Mouse (Mus musculus): Measurements from ENCODE around the gene Mecom.

The Mecom gene

DNA sequence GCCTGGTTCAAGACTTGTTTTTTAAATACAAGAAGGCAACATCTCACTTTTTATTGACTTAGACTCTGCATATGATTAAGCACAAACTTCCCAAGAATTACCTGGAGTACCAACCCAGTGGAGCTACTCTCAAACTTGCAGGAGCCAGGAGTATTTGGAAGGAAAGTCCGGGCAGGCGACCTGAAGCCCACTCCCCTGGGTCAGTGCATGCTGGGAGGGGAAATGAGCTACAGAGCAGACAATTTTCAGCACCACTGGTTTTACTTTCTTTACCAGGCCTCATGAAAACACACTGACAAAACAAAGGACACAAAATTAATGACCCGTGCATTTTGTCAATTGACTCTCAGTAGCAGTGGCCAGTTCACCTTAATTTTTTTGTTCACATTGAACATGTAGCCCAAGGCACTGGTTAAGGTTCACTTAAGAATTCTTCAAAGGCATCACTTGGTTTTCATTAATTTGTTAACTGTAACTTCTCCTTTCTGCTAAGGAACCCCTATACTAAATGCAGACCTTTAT lies 434.5 kb downstream of the Mecom start:
- in situ Hi-C loops (cut with MboI, MseI): no loop called here

DNA sequence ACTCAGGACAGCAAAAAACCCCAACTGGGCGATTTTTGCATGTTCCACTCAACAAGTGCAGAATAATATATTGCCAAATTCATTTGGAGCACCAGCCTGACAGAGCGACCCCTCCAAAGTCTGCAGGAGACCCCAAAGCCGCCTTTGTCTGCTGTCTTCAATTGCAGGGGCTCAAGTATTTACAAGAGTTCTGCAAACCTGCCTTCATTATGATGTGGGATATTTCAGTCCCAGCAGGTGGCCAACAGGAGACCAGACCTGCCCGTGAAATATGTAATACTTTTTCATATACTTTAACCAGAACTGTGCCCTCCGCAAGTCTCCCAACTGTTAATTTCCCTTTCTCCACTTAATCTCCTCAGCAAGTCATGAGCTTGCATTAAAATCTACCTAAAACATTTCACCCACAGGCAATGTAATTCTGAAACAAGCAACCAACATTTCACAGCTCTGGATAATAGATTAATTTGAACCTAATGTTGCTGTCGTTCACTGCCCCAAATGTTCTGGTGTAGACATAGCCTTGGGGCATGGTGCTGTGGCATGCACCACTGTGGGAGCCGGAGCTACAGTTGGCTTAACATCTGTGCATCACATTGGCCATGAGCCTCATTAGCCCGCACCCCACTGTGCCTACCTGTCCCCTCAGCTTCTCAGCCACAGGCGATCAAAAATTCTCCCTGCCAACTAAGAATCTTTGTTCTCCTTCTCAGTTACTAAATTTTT lies 439.7 kb downstream of the Mecom start:
- in situ Hi-C loops (cut with MboI, MseI): no loop called here

DNA sequence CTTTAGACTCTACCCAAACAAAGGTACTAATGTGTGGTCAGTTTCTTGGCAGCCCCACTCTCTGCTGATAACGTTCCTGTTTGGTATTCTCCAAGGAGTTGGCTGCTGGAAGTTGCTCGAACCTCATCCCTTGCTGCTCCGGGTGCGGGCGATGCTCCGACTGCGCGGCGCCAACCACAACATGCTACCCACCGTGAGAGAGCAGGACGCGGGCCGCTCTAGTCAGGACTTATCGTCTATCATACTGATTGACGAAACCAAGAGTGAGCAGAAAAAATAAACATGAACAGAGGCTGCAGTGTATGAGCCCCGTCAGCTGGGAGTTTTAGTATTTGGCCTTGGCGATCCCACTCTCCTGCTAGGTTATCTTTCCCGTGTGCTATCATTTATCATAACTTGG lies 441.3 kb downstream of the Mecom start:
- in situ Hi-C loops (cut with MboI, MseI): no loop called here

DNA sequence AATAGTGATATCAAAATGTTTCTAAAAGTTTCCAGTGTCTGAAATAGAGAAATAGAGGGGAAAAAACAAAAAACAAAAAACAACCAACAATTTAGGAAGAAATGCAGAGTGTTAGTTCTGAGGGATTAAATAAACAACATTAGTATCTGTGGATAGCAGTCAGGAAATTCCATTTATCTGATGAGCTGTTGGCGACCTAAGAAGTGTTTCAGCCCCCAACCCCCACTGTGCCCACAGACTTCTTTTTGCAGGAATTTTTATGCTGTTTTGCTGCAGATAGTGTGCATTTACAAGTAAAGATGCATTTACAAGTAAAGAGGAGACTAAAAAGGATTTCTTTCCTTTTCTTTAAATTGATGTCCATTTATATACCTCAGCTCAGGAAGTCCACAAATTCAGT lies 441.9 kb downstream of the Mecom start:
- in situ Hi-C loops (cut with MboI, MseI): no loop called here

DNA sequence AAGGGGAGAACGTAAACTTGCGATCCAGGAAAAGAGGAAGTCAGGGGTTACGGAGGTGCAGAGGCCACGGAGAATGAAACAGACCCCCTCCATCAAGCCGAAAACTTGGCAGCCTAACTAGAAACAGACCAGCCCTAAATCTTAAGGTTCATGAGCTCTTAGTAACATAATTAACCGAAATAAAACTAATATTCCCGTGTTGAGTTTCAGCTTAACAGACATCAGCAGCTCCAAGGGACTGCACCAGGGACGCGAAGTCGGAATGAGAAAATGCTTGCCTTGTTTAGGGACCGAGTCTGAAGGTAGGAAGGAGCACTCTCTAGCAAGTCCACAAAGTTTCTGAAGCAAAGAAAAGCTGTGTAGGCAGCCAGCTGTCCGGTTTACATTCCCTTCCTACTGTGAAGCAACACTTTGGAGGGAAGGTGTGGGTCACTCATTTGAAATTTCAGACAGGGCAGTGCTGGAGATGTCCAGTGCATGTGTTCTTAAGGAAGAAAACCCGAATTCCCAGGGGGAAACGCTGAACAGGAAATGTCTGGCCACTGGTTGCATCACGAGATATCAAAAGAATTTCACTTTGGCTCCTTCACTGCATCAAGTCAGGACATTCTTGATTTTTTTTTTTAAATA lies 442.5 kb downstream of the Mecom start:
- in situ Hi-C loops (cut with MboI, MseI): no loop called here

DNA sequence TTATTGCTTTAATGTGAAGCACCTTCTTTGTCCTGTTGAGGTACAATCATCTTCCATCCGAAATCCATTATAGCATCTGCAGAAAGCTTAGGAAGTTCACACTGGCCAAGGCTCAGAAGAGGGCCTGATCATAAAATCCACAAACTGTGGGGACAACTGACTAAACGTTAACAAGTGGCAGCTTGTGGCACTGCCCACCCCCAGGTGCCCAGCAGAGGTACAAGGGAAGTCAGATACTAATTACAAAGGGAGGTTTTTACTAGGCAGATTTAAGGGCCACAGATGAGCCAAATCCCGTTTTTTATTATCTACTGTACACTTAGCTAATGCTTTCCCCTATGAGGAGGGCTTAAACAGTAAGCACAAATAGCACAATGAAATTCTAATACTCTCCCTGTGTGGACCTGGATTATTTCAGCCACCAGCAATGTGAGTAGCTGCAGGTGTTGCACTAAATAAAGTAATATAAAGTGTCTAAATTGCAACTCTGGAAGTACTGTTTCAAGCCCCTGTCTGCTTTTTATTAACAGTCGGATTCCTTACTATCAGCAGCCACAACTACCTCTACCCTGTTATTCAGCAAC lies 443.2 kb downstream of the Mecom start:
- in situ Hi-C loops (cut with MboI, MseI): no loop called here

DNA sequence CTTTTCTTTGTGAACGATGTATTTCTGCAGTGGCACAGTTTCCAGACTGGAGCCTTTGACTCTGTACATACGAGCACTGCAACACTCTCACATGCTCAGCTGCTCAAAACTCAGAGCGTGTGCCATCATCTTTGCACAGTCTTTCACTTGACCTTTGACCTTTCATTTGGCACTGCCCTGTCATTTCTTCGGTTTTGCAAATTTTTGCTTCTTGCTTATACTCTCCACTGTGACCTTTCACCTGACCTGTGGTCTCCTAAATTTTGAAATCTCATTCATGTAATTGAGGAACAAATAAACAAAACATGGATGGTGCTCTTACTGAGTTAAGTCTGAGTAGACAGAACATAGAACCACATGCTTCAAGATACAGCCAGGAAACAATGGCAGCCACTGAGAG lies 446.7 kb downstream of the Mecom start:
- in situ Hi-C loops (cut with MboI, MseI): no loop called here

DNA sequence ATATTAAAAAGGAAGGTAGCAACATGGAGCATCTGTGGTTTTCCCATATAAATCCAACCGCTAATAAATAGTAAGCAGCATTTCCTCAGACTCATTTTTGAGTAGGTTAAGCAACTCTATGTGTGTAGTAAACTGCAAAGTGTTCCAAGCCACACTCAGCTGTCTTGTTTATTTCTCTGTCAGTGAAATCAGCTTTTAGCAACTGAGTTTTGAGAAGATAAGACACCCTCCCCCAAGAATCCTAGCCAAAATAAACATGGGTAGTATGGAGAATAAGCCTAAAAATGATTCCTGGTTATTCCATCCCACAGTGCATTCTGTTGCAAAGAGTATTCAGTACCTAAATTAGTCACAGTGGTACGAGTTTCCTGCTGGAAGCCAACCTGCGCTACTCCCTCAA lies 450.1 kb downstream of the Mecom start:
- in situ Hi-C loops (cut with MboI, MseI): no loop called here

DNA sequence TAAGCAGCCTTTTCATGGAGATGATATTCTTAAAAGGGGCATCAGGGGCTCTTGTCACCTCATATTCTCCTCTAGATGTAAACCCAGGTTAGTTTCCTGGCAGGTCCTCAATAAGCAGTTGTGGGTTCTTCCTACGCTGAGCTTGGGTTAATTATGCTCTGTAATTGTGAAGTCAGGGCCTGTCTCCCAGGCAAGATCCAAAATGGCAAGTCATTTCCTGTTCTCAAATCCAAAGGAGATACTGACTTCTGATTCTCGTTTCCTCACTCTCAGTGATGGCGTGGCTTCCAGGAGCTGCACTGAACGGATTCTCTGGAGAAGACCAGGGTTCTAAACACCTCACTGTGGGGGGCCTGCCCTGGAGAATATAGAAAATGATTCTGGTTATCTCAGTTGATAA lies 450.7 kb downstream of the Mecom start:
- in situ Hi-C loops (cut with MboI, MseI): no loop called here

DNA sequence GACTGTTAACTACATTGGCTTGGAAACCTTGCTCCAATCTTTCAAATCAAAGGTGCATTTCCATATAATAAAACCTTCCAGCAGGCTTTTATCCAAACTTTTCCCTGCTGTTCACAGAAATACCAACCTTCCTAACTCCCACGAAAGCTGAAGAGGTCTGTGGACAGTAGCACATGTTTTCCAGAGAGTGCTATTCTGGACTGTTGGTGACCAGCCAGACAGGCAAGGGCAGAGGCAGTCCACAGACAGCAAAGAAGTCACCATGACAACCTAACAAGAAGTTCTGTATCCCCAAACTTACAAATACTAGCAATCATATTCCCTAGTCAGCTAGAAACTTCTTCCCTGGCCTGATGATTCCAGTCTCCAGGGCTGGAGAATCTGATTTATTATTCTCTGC lies 454.8 kb downstream of the Mecom start:
- in situ Hi-C loops (cut with MboI, MseI): no loop called here

DNA sequence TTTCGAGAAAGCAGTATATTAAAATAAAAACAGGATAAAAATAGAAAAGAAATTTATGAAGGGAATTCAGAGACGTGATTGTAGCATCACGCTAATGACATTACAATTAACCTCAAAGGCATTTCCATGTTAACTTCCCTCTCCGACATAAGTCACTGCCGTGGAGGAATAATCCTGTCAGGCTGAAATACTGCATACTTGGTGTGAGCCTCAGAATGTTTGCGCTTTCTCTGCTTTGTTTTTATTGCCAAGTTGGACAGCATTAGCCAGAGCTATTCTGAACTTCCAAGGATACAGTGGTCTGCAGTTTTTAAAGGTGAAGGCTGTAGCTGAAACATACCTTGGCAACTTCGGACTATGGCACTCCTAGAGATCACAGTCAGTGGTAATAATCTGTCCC lies 455.3 kb downstream of the Mecom start:
- in situ Hi-C loops (cut with MboI, MseI): no loop called here

DNA sequence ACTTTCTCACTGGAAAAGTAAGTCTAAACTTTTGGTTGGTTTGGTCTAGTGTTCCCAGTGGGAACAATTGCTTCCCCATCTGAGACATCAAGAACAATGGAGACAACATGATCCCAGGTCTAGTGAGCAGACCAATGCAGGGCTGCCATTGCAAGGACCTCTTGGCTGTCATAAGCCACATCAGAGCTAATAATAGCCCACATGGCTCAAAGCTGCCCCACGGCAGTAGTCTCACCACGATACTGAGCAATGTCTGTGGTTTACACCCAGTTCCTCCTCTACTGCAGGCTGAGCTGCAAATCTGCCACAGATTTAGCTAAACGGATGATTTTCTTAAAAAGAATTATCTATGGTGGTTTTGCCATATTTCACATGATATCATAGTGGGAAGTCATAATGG lies 455.9 kb downstream of the Mecom start:
- in situ Hi-C loops (cut with MboI, MseI): no loop called here

DNA sequence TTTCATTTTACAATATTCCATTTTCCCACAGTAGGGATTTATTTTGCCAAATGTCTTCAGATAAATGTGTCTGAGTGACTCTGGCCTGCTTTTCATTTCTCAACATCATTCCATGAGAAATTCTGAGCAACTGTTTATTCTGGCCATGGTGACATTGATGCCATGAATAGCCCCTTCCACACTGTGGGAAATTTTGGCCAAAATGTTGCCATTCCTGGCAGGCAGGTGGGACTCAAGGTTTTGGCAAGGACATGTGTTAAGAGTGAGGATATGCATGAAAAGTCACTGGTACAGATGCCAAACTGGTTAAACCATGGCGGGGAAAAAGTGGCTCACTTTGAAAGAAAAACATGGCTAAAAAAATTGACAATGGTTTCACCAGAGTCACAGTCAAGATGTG lies 456.4 kb downstream of the Mecom start:
- in situ Hi-C loops (cut with MboI, MseI): no loop called here

DNA sequence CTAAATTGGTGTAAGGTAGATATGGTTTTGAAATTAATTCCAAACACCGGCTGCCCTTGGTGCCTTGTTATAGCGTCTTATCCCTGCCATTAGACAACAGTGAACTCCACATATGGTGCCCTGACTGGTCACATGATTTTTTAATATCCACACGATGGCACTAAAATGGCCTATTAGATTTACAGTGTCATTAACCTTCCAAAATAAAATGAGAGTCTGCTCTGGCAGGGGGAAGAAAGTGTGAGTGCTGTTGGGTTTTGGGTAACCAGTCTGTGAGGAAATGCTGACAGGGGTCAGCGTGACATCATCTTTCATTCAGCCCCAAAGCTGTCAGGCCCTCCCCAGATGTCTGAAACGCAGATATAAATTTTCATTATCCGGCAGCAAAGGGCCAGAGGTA lies 461.7 kb downstream of the Mecom start:
- in situ Hi-C loops (cut with MboI, MseI): no loop called here

DNA sequence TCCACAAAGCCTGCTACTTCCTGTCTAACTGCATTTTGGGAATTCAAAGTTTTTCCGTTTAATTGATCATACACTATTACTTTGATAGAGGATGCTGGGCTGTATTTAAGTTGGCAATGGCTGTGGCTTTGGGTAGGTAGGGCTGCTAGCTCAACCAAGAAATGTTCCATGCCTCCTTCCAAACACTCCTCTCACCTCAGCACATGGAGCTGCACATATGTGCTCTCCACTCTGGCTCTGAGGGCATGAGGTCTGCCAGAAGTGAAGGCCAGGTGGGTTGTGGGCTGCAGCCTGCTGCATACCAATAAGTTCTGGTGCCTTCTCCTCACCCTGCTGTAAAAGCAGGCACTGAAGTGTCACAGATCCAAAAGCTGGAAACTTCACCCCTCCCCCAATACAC lies 464.0 kb downstream of the Mecom start:
- in situ Hi-C loops (cut with MboI, MseI): no loop called here

DNA sequence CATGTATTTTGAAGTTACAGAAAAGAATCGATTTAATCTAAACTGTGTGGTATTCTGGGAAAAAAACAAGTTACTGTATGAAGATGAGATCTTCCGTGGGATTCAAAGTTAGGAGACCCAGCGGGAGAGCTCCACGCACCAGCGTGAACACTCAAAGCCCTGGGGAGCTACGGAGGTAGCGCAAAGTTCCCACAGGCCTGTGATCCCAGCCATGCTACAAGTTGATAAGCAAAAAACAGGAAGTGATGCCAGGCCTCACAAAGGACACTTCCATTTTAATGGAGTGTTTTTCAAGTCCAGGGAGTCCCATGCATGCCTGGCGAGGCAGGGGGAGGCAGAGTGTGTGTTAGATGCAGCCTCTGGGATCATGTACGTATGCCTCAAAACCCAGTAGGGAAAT lies 464.5 kb downstream of the Mecom start:
- in situ Hi-C loops (cut with MboI, MseI): no loop called here

DNA sequence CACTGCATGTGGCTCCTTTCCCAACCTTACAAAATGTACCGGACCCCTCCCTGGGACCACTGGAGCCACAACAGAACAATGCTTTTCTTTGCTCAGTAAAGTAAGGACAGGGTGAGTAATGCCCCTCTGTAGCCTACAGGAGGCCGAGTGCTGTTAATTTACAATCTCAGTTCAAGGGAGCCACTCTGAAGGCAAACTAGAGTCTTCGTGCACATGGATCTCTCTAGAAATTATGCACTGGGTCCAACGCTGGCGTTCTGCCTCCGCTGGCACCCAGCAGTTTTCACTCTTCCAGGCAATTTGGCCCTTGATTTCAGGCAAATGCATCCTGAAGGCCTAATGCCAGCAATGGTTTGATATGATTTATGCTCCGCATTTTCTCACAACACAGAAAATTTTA lies 467.0 kb downstream of the Mecom start:
- in situ Hi-C loops (cut with MboI, MseI): no loop called here

DNA sequence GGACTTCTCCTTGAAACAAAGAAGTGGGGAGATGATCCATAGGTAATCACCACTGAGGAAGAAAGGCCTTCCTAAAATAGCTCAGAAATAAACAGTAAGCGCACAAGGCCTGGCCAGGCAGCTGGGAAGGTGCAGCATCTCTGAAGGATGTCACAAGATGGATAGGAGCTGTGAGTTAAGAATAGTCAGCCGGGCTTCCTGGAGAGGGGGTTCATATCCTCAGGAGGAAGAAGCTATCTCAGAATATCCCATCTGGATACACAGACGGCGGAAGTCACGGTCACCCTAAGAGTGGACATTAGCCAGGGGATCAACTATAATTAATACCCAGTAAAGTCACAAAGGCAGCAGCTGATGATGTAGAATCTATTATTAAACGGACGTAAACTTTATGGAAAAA lies 471.3 kb downstream of the Mecom start:
- in situ Hi-C loops (cut with MboI, MseI): no loop called here

DNA sequence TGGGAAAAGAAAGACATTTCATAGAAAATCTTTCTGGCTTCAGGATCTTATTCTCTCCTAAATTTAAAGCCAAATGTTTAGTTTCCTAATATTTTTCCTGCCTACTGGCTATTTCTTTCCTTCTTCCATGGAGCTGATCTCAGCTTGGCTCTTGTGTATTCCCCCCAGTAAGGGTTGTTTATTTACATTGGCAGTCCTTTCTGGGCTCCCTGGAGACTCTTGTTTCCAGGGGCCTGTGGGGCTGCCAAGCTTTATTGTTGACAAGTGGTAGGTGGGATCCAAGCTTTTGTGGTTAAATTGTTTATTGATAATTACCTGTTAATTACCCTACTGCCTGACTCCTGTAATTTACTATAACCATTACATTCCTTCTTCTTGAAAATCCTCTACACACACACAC lies 476.5 kb downstream of the Mecom start:
- in situ Hi-C loops (cut with MboI, MseI): no loop called here

DNA sequence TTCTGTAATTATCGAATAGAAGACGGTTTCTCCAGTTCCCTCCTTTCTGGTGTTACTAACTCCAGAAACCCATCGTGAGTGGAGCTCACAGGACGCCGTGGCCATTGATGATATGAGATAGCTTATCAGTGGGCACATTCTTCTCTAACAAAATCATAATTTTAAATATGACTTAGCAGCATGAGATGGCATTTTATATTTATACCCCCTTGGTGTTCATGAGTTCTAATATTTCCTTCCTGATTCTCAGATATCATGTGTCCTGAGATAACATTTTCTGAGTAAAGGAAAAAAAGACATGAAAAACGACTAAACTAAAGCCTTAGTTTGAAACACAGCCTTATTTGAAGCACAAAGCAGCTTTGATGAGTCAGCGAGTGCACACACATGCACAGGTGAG lies 481.3 kb downstream of the Mecom start:
- in situ Hi-C loops (cut with MboI, MseI): no loop called here

DNA sequence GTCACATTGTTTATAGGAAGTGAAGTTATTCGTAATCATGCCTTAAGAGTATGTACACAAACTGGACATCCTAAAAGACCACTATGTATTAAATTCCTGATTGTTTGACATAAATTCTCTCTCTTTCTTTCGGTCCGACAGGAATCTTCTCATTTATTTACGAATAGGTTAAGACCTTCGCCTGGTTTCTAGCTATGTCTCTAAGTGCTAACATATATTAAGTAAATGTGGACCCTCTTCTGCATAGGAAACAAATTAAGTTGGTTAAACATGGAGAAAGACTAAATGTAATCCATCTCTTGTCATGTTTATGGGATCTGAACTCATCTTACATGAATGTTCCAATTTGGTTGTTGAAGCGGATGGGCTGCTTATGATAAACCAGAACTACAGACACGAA lies 487.8 kb downstream of the Mecom start:
- in situ Hi-C loops (cut with MboI, MseI): no loop called here

DNA sequence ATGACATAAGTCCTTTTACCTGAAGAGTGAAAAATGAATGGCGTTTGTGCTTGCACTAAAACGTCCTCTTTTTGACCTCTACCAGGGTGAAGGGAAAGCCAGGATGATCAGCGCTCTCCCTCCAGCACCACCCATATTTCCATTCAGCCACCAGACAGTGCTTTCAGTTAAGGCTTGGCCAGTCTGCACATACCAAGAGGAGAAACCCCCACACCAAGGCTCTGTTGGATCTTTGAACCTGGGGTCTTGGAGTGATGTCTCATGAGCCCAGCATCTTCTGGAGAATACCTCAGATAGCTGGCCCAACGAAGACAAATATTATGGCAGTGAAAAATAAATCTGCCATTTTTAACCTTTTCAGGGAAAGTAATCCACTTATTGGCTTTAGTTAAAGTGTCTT lies 488.2 kb downstream of the Mecom start:
- in situ Hi-C loops (cut with MboI, MseI): no loop called here

DNA sequence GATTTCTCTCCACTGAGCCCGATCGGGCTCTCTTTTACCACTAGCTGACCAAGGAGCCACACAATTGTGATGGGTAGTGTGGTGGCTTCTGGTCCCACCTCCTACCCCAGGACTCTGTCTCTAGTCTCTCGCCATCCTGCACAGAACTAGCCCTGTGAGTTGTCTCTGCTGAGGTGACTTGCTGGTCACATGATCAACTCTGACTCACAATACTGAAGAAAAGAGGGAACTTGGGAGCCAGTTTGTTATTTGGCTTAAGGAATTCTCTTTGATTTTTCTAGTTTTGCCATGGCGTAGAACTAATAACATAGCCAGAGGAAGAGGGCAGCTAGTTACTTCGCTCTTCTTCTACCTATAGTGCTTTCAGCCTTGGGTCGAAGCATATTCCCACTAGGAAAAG lies 496.5 kb downstream of the Mecom start:
- in situ Hi-C loops (cut with MboI, MseI): no loop called here
